Mouse (Mus musculus): ENCODE results near the gene Slc22a17. TPM values are rescaled to one million over a fixed set of nuclear protein-coding genes. Genes with fewer than 3 reads are reported as not detected.

Slc22a17 gene
- polyA plus RNA-seq, 1 experiment, result 15.2 TPM

DNA sequence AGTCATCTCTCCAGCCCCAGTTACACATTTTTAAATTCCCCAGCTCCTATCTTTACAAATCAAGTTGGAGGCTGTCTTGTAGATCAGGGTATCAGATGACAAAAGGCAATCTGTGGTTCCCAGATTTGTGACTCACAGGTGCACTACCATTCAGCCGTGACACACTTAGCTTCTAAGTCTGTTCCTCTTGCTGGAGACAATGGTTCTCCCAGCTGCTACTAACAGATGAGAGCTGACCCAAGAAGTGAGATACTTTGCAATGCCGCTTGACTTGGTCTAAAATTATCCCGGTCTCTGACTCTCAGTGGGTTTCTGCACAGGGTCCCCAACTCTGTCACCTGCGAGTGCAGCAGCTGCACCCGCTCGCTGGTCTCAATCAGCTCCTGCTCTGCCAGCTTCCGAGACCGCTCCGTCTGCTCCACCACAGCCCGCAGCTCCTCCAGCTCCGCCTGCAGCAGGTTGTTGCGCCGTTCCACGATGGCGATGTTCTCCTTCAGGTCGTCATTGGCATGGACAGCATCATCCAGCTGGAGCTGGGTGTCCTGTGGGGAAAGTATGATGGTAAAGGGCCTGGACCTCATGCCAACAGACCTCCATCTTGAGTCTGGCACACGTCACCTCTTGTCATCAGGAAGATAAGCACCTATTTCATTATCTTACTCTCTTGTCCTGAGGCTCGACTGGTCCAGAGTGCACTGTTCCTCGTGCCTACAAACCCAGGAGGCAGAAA, 33.2 kb upstream of the Slc22a17 start:
- H3K4me1 ChIP-seq (ENCODE audit: control insufficient read depth, insufficient read depth, insufficient read length, low read length), result no peaks in the 10 kb centered on the region
- WGBS, result 77% methylated on average over 19 of the region's 19 CpGs
- H3K4me3 ChIP-seq (ENCODE audit: low read depth, low read length), result no peak overlapping the region
- no peak overlapping the region for H3K27ac ChIP-seq (ENCODE audit: insufficient read depth, low read depth, low read length)
- no peaks in the 10 kb centered on the region for H3K36me3 ChIP-seq (ENCODE audit: control insufficient read depth, insufficient read depth, low read length)
- no peak for TF ChIP-seq POLR2A (IDR thresholded peaks at IDR 0.05; ENCODE audit: low read depth, low read length)
- no peak for TF ChIP-seq CTCF (IDR thresholded peaks at IDR 0.05; ENCODE audit: extremely low read depth, insufficient read length, insufficient replicate concordance, low read depth, low read length)
- H3K27me3 ChIP-seq (ENCODE audit: control insufficient read depth, insufficient read depth, low read length), result no peaks in the 10 kb centered on the region

DNA sequence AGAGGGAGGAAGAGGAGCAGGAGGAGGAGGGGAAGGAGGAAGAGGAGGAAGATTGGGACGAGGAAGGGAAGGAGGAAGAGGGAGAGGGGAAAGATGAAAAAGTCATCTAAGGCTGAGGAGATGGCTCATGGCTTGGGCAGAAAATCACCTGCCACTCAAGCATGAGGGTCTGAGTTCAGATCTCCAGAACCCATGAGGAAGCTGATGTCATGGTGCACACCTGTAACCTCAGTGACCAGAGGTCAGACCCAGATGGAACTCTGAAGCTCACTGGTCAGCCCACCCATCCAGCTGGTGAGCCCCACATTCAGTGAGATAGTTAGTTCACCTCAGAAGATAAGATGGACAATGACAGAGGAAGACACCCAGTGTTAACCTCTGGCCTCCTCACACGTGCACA, 32.0 kb upstream of the Slc22a17 start:
- Histone ChIP-seq H3K4me1 (ENCODE audit: control insufficient read depth, insufficient read depth, insufficient read length, low read length) (no peaks in the 10 kb centered on the region), H3K27ac (ENCODE audit: insufficient read depth, low read depth, low read length) (no peak overlapping the region), H3K27me3 (ENCODE audit: control insufficient read depth, insufficient read depth, low read length) (no peaks in the 10 kb centered on the region), H3K36me3 (ENCODE audit: control insufficient read depth, insufficient read depth, low read length) (no peaks in the 10 kb centered on the region), H3K4me3 (ENCODE audit: low read depth, low read length) (no peak overlapping the region)
- TF ChIP-seq CTCF (IDR thresholded peaks at IDR 0.05; ENCODE audit: extremely low read depth, insufficient read length, insufficient replicate concordance, low read depth, low read length) (no peak), POLR2A (IDR thresholded peaks at IDR 0.05; ENCODE audit: low read depth, low read length) (no peak)
- 56% methylated on average over 2 of the region's 2 CpGs for WGBS

DNA sequence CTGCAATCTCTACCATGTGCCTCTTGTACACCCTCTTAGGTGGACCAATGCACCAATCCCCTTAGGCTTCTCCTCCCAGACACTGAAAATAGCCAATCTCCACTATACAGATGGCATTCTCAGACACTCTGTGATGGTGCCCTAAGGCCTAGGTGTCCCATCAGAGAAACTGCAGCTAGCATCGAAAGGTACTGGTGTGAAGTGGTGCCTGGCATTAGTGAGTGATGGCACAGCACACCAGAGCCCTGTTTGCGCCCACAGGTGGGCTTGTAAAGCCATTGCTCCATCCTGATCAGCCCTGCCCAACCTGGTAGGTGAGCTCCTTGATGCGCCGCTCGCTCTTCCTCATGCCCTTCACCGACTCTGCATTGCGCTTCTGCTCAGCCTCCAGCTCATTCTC, 31.0 kb upstream of the Slc22a17 start:
- Histone ChIP-seq H3K27ac (ENCODE audit: insufficient read depth, low read depth, low read length) (no peak overlapping the region), H3K36me3 (ENCODE audit: control insufficient read depth, insufficient read depth, low read length) (no peaks in the 10 kb centered on the region), H3K27me3 (ENCODE audit: control insufficient read depth, insufficient read depth, low read length) (no peaks in the 10 kb centered on the region), H3K4me1 (ENCODE audit: control insufficient read depth, insufficient read depth, insufficient read length, low read length) (no peaks in the 10 kb centered on the region), H3K4me3 (ENCODE audit: low read depth, low read length) (no peak overlapping the region)
- WGBS, result 92% methylated on average over 7 of the region's 7 CpGs
- TF ChIP-seq POLR2A (IDR thresholded peaks at IDR 0.05; ENCODE audit: low read depth, low read length) (no peak), CTCF (IDR thresholded peaks at IDR 0.05; ENCODE audit: extremely low read depth, insufficient read length, insufficient replicate concordance, low read depth, low read length) (no peak)

DNA sequence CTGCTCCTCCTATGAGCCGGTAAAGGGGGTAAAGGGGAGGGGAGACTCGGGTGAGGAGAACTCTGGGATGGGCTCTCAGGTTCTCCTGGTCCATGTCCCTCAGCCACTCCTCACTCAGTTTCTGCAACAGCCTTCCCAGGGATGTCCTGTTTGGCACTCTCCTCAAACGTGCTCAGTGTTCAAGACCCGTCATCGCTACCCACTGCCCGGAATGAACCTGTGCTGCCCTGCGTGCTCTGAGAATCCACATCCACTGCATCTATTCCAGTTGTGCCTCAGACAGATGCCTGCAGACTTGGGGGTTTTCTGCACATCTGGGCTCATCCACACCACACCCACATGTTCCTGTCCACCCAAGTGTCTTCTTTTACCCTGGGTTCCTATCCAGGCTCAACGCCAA, 29.5 kb upstream of the Slc22a17 start:
- Histone ChIP-seq H3K27me3 (ENCODE audit: control insufficient read depth, insufficient read depth, low read length) (no peaks in the 10 kb centered on the region), H3K36me3 (ENCODE audit: control insufficient read depth, insufficient read depth, low read length) (no peaks in the 10 kb centered on the region), H3K27ac (ENCODE audit: insufficient read depth, low read depth, low read length) (no peak overlapping the region), H3K4me1 (ENCODE audit: control insufficient read depth, insufficient read depth, insufficient read length, low read length) (no peaks in the 10 kb centered on the region), H3K4me3 (ENCODE audit: low read depth, low read length) (no peak overlapping the region)
- 87% methylated on average over 8 of the region's 8 CpGs for WGBS
- no peak for TF ChIP-seq CTCF (IDR thresholded peaks at IDR 0.05; ENCODE audit: extremely low read depth, insufficient read length, insufficient replicate concordance, low read depth, low read length)
- no peak for TF ChIP-seq POLR2A (IDR thresholded peaks at IDR 0.05; ENCODE audit: low read depth, low read length)

DNA sequence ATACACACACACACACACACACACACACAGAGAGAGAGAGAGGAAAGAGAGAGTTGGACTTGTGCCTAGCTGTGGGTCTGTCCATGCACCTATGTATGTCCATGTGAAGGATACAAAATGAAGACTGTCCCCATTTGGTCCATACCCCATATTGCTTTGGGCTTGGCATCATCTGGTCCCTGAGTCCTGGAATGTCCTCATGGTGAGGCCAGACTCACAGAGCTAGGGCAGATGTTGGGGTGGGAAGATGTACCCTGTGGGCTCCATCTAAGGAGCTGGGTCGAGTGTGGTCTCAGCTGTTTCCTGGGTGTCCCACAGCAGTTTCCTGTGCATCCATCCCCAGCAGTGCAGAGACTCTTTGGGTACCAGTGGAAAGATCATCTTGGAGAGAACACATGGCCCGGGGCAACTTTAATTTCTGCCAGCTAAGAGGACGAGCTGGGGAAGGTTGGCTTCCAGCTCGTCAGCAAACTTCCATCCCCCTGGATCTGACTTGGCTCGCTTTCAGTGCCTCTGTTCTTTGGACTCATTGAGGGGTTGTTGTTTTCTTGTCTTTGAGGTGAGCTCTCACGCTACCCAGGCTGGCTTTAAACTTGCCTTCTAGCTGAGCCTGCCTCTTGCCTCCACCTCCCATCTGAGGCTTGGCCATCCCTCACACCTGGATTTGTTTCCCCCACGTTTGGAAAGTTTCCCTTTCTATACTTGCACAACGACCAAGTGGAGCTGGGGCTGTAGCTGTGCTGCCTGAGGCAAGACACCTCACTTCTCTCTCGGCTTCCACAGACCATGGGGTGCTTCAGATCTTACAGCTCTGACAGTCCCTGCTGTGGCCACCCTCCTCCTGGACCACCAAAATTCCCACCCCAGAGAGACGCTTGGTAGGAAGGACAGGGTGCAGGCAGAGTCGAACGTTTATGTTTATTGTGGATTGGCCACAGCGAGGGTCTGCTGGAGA, 28.4 kb upstream of the Slc22a17 start:
- Histone ChIP-seq H3K27me3 (ENCODE audit: control insufficient read depth, insufficient read depth, low read length) (no peaks in the 10 kb centered on the region), H3K4me1 (ENCODE audit: control insufficient read depth, insufficient read depth, insufficient read length, low read length) (no peaks in the 10 kb centered on the region), H3K36me3 (ENCODE audit: control insufficient read depth, insufficient read depth, low read length) (no peaks in the 10 kb centered on the region), H3K27ac (ENCODE audit: insufficient read depth, low read depth, low read length) (no peak overlapping the region), H3K4me3 (ENCODE audit: low read depth, low read length) (no peak overlapping the region)
- no peak for TF ChIP-seq POLR2A (IDR thresholded peaks at IDR 0.05; ENCODE audit: low read depth, low read length)
- no peak for TF ChIP-seq CTCF (IDR thresholded peaks at IDR 0.05; ENCODE audit: extremely low read depth, insufficient read length, insufficient replicate concordance, low read depth, low read length)
- WGBS, result 35% methylated on average over 13 of the region's 13 CpGs

DNA sequence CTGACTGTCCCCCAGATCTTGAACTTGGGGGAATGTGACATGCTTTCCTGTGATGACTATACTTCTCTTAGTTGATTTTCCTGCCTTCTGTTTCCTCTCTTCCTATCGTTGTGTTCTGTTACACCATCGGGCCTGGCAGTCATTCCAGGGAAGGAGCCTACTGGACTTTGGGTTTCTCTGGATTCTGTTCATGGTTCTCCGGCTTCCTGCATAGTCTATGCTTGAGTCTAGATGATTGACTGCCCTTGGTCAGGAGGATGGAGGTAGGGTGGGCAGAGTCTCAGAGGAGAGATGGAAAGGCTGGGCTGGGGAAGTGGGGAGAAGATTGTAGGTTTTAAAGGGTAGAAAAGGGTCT, 27.2 kb upstream of the Slc22a17 start:
- Histone ChIP-seq H3K36me3 (ENCODE audit: control insufficient read depth, insufficient read depth, low read length) (no peaks in the 10 kb centered on the region), H3K27ac (ENCODE audit: insufficient read depth, low read depth, low read length) (no peak overlapping the region), H3K27me3 (ENCODE audit: control insufficient read depth, insufficient read depth, low read length) (no peaks in the 10 kb centered on the region), H3K4me1 (ENCODE audit: control insufficient read depth, insufficient read depth, insufficient read length, low read length) (no peaks in the 10 kb centered on the region), H3K4me3 (ENCODE audit: low read depth, low read length) (no peak overlapping the region)
- TF ChIP-seq POLR2A (IDR thresholded peaks at IDR 0.05; ENCODE audit: low read depth, low read length) (no peak), CTCF (IDR thresholded peaks at IDR 0.05; ENCODE audit: extremely low read depth, insufficient read length, insufficient replicate concordance, low read depth, low read length) (no peak)
- 65% methylated on average over 3 of the region's 3 CpGs for WGBS
